Mouse (Mus musculus) bone marrow macrophage, adult 2 months (primary cell): ENCODE data around the gene Gm49318.

Source experiments
- CTCF ChIP-seq: IDR thresholded peaks from 2 replicates; pipeline ENCODE4 v1.5.1; 2012; ENCODE audit warnings: low read depth, mild to moderate bottlenecking, low read length, moderate library complexity
- POLR2A ChIP-seq: IDR thresholded peaks from 2 replicates; pipeline ENCODE4 v1.6.1; 2012; ENCODE audit warnings: mild to moderate bottlenecking, low read depth, low read length, borderline replicate concordance

- no peak for TF ChIP-seq CTCF
- no peak for TF ChIP-seq POLR2A
Observed at GRCm38 (mm10) chr9:21989230-21990110, 81.6 kb downstream of the Gm49318 start, which contains the start of gene Rgl3.
